Mouse (Mus musculus) neural tube, embryonic 10.5 days (tissue): ENCODE results near the gene Spata6.

Experiments used
- DNase-seq: peaks from one replicate; pipeline ENCODE4 v3.0.0-alpha.2; 2017; ENCODE audit warnings: low spot score; ENCODE audit errors: extremely low spot score

The Spata6 gene

DNA sequence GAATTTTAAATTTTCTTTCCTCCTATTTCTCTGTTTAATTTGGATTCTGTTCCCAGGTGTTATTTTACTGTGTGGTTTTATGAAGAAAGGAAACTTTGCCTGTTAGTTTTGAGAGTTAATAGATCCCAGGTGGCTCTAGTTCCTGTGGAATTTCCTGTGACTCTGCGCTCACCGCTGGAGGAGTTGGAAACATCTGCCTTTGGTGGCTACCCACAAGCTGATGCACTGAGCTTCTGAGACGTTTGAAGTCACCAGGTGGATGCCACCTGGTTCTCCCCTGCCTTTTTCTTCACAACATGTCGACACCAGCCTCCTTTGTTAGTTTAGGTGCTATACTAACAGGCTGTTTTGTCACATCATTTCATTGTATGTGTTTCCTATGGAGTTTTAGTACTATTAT is 97.7 kb downstream of the Spata6 start:
- peak; percentile 23 for DNase-seq

DNA sequence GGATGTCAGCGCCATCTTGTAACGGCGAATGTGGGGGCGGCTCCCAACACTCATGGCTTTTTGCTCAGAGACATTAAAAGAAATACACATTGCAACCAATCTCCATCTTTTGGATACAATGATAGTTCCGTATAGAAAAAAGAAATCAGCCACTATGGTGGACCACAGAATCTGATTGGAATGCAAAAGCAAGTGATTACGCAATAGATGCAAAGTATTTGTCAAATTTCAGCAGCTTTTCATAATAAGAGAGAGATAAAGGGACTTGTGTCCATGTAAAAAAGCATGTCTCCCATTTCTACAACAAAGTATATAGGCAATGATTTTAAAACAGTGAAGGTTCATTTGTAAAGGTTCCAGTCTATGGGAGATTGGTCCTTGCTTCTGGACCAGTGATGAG is 119.1 kb downstream of the Spata6 start:
- no peak for DNase-seq

DNA sequence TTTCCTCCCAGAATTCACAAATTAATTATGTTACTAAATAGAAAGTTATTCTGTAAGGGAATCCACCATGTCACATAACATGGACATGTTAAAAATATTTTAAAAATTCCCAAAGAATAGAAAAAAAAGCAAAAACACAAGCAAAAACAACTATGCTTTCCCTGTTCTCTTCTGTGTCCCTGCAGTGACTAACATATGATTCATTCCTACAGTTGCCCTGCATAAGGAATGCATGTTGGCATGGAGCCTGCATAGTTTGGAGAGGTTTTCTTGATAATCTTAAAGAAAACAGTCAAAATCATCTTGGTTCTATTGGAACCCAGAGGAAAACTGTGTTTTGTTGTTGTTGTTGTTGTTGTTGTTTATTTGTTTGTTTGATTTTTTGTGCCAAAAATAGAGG is 132.8 kb downstream of the Spata6 start:
- DNase-seq: no peak

DNA sequence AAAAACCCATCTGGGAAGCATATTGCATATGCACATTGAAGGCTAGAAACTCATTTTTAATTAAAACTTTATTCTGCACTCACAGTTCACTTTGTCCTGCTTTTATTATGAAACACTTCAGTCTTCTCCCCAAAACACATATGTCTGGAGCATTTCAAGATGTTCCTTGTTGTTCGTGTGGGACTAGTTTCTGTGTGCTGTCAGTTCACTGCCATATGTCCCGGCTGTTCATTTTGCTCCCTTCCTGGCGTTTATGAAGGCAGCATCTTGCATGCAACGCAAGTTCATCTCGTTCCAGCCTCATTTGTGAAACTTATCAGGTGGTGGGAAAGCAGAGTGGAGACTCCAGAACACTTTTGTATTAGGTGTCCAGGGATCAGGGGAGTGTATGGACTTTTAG is 146.9 kb downstream of the Spata6 start:
- no peak for DNase-seq

DNA sequence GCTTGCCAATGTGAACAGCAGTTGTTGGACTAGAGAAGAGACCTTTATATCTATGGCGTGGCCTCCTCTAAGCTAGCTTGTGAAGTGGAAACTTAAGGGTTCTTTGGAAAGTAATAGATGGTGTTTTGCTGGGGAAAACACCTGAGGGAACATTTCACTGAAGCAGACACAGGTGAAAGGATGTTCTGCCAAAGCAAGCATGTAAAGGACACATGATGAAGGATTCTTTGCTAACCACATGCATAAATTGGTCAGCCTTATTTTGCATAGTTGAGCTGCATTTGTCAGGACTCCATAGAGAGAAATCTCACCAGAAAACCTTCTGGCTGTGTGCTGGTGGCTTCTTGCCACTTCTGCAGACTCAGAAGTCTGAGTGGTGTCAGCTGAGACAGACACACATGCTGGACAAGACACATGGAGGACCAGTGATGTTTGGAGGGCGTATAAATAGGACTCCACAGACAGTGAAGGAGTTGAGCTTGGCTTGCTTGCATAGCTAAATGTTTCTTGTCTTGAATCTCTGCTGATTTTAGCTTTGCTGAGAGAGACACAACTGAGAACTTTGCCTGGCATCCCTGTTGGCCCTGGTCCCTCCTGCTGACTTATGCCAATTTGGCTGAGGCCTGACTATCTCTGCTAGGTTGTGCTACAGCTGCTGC is 148.1 kb downstream of the Spata6 start:
- DNase-seq: no peak
